11 mouse cellular contexts compared by ENCODE assay signal in the genomic region with DNA sequence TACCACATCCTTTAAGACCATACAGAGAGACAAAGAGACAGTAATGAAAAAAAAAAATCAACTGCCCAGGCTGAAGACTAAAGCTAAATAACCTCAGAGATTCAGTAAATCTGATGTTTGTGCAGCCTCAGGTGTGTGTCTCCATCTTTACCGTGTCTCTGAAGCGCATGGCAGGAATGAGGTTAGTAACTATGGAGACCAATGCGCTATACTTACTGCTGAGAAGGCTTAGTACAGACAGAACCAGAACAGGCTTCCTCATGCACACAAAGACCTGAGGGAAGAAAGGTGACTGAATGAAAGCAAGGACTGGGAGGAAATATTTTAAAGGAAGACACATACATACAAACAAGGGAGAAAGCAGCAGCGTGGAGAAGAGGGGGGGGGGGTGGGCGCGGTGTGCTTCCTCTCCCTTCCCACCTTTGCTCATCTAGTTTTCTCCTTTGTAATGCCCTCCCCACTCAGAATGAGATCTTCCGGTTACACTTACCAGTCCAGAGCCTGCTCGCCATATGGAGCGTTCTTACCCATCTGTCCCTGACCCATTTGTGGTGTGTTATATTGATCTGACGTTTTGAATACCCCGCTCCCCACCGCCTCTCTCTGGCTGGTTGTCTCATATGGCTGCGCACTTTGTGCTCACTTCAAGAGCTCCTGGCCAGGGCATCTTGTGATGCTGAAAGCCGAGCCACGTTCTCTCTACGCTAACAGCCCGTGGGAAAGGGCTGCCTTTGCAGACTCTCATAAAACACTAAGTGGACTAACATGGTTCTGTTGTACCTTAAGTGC. TPM values are rescaled to one million over a fixed set of nuclear protein-coding genes. Genes with fewer than 3 reads are reported as not detected.
DNase-seq lines count a peak whose midpoint lies in the region; ATAC-seq lines count a peak whose summit lies in the region.
"Had no signal": no experiment of that assay in that cellular context is flagged by ENCODE, and none has a peak within 500 bp of the region (broad histone marks: within the 10 kb centered on the region; RNA-seq: fewer than 3 reads in every experiment).

No protein-coding gene starts in this region.

- H3K4me2 ChIP-seq in midbrain, embryonic 13.5 days (replicated peaks): no peak overlapping the region; the same call in 1 of the 2 replicates

- no peaks in the 10 kb centered on the region for H3K36me3 ChIP-seq in midbrain, embryonic 13.5 days

- H3K27me3 ChIP-seq in midbrain, embryonic 13.5 days: no peaks in the 10 kb centered on the region

- intact Hi-C loops in heart, postnatal 25 days (cut with DNase I): no loop called here

- 63% methylated on average over 15 of the region's 17 CpGs for WGBS in midbrain, embryonic 13.5 days

- H3K4me1 ChIP-seq in midbrain, embryonic 13.5 days (replicated peaks): peaks cover 25% of the 10 kb centered on the region

- peak; percentile 73 for ATAC-seq in midbrain, embryonic 13.5 days

- H3K27ac ChIP-seq in midbrain, embryonic 13.5 days: peak overlapping the region; percentile 30; the same call in 1 of the 2 replicates

- DNase-seq in urinary bladder, postnatal 25 days (ENCODE audit: low spot score): peak; percentile 0
- no peak for DNase-seq in urinary bladder, postnatal 14 days (ENCODE audit: low spot score)
- DNase-seq in frontal cortex, postnatal 10 days (ENCODE audit: low spot score in 2 of 2): peak; percentile 10 to 18
- DNase-seq in telencephalon, adult 2 months (ENCODE audit: low read depth, low spot score): peak; percentile 50
- no peak for DNase-seq in heart, postnatal 25 days (ENCODE audit: low spot score)
- no peak for DNase-seq in adrenal gland, postnatal 36 days
- DNase-seq in thymus, adult 18-20 months: no peak
- DNase-seq: adrenal gland, postnatal 10 days; kidney, adult 9 months had no signal

- H3K9ac ChIP-seq in midbrain, embryonic 13.5 days (replicated peaks): no peak overlapping the region

- no peaks in the 10 kb centered on the region for H3K9me3 ChIP-seq in midbrain, embryonic 13.5 days

- no peak overlapping the region for H3K4me3 ChIP-seq in midbrain, embryonic 13.5 days (replicated peaks)
- H3K4me3 ChIP-seq: myocyte had no signal

RNA-seq across cellular contexts. Expression of a gene that starts 59.0 kb away (rescaled TPM):
- polyA plus RNA-seq in midbrain, embryonic 13.5 days (2015; fragmentation: Nextera tagmentation; extraction: Ambion mirVana): 22.3 and 23.4 TPM in 2 replicates
- 100 to 1,000 TPM; 114 to 132 TPM for total RNA-seq in heart, postnatal 25 days (2021)
- 100 to 1,000 TPM; 104 to 457 TPM for total RNA-seq in adrenal gland, postnatal 36 days (2021)

Comparison
In these comparisons a context has a peak if more than half of its experiments do, and no peak if none do; other contexts are left out.
1. DNase-seq: peak in urinary bladder, postnatal 25 days (single experiment), frontal cortex, postnatal 10 days (2 of 2) and telencephalon, adult 2 months (single experiment); none in urinary bladder, postnatal 14 days (single experiment), heart, postnatal 25 days (single experiment), adrenal gland, postnatal 36 days (0 of 2) and thymus, adult 18-20 months (0 of 2).